Mouse (Mus musculus) cerebellum, adult 2 months (tissue): Measurements from ENCODE around the gene Snrnp35.
A peak's percentile ranks its signal among the peaks of the same experiment; 100 is the strongest.

Experiments
- CTCF ChIP-seq: fragments of 200-500 bp; IDR thresholded peaks from 2 replicates; pipeline ENCODE4 v1.5.1; 2011; ENCODE audit warnings: low read depth, mild to moderate bottlenecking, control low read depth, low read length, moderate library complexity, borderline replicate concordance; ENCODE audit not compliant: insufficient read depth
- POLR2A ChIP-seq: fragments of 200-500 bp; IDR thresholded peaks from 2 replicates; pipeline ENCODE4 v1.6.1; 2011; ENCODE audit warnings: low read length, control low read depth, borderline replicate concordance; ENCODE audit not compliant: insufficient read depth

- TF ChIP-seq CTCF (peak; percentile 59), POLR2A (no peak)
Measured at GRCm38 (mm10) chr5:124538813-124539792, 56.2 kb downstream of the Snrnp35 start.
